Mouse (Mus musculus): Measurements from ENCODE around the gene Ccdc9. TPM values are rescaled to one million over a fixed set of nuclear protein-coding genes. Genes with fewer than 3 reads are reported as not detected.
"Not testable (repeated sequence)": the region's sequence is repeated elsewhere in the genome, so short reads cannot be mapped to it uniquely, and the experiment has no call there.

Ccdc9 gene
- polyA plus RNA-seq, 1 experiment: 35.3 TPM

DNA sequence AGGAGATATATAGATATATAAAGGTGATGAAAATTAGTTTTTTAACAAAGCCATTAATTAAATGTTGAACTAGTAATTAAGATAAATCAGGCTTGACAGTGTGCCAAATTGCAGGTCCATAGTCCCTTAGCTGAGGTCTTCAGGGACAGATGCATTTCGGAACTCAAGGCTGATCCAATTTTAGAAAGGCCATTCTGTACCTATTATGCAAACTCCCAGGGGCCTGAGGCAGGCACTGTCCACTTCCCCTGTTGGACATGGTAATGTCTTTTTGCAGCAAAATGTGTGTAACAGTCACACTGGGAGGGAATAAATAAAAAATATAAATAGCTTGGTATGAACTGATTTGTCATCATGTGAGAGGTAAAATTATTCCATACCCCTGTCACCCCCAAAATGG, 15.5 kb downstream of the Ccdc9 start:
- DNase-seq (ENCODE audit: low read depth): no peak

DNA sequence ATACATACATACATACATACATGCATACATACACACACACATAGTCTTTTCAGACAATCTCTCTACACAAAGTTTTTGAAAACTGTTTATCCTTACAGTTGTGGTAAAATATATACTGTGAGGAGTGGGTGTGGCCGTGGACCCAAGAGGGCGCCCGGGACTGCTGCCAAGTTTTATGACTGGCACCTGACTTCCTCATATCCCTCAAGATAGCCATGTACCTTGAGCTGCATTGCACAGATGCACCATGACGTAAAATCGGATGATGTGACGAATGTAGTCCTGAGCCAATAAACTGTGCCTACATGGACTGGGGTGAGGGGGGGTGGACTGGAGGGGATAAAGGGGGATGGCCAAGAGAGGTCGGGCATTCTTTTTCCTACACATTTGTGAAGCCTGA, 20.0 kb downstream of the Ccdc9 start:
- DNase-seq (ENCODE audit: low read depth): not testable (repeated sequence)

DNA sequence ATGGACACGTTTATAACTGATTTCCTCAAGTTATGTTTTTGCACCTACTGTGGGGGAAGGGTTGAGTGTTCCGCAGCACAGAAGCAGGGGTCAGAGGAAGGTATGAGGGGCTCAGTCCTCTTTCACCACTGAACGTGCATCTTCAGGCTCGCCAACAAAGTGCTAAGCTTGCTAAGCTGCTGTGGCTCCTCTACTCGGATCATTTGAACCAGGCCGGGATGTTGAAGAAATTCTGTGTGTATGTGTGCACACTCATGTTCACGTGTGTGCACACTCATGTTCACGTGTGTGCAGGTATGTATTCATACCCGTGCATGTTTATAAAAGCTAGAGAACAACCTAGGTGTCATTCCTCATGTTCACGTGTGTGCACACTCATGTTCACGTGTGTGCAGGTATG, 20.7 kb downstream of the Ccdc9 start:
- DNase-seq (ENCODE audit: low read depth): no peak

- no peak for DNase-seq (ENCODE audit: low read depth)
Measured at GRCm38 (mm10) chr7:16263843-16264242, 22.8 kb downstream of the Ccdc9 start.

DNA sequence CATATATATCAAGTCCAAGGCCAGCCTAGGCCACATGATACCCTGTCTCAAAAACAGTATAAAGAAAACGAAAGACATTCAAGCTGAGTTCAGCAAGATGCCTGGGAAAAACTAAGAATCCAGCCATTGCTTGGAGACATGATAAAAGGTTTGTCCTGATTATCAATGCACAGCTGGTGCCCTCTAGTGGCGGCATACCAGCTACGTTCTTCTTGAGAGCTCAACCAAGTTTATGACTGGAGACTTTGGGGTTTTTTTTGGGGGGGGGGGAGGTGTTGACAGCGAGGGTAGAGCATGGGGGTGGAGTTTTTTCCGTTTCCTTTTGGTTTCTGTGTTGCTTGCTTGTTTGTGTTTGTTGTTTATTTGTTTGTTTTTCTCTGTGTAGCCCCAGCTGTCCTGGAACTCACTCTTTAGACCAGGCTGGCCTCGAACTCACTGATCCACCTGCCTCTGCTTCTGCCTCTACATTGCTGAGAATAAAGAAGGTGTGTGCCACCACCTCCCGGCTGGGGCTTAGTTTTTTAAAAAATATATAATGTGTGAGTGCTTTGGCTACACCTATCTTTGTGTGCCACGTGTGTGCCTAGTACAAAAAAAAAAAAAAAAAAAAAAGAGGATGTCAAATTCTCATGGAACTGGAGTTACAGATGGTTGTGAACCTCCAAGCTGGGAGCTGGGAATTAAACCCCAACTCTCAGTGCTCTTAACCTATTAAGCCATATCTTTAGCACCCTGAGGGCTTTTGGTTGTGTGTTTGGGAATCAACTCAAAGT, 23.4 kb downstream of the Ccdc9 start:
- no peak for DNase-seq (ENCODE audit: low read depth)

DNA sequence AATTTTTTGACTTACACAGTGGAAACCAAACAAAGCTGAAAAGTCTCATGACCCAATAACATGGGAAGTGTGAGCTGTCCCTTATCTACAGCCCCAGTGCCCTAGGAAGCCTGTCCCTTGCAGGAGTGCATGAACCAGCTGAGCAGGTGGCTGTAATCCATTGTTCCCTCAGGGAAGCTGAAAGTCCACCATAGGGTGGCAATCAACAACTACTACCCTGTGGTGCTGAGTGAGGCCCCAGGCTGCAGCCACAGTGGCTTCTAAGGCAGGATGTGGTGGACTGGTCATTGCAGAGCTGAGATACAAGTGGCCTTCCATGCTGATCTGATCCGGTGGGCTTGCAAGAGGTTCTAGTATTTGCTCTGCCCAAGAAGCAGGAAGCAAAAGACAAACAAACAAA, 25.5 kb downstream of the Ccdc9 start:
- DNase-seq (ENCODE audit: low read depth): no peak

- no peak for DNase-seq (ENCODE audit: low read depth)
Measured at GRCm38 (mm10) chr7:16259110-16259590, 27.4 kb downstream of the Ccdc9 start, which contains the start of gene C5ar1. C5ar1 (minus strand) TSS chr7:16259540.

DNA sequence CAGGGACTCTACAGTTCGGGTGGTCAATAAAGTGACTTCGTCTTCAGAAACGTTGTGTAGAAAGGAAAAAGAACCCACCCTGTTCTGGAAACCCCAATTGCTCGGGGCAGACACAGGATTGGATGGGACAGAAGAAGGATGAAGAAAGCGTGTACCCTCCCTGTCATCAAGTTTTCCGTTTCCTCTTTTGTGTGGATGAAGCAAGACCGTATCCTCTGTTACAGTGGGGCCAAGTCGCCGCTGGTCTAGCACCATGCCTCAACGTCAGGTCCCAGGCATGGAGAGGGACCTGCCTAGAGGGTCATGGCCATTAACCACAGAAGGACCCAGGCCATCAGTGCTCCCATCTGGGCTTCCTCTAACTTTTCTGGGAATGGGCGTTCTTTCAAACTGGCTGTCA, 28.8 kb downstream of the Ccdc9 start:
- no peak for DNase-seq (ENCODE audit: low read depth)

GRCm38 (mm10) chr7:16255963-16256362, 30.6 kb downstream of the Ccdc9 start:
- not testable (repeated sequence) for DNase-seq (ENCODE audit: low read depth)

DNA sequence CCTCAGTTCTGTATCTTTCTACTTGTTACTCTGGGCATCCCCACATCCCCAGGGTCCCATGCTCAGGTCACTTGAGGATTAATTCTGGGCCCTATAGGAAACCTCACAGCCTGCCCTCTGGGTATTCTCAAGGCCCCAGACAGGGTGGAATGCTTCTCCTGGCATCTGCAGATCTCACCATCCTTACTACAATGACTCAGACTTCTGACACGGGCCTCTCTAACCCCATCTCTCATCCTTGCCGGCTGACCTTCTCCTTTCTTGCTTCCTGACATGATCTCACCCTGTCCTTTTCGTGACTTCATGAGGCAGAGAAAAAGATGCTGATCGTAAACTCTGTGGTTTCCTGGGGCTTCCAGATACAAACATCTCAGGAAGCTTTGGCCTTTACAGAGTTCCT, 32.4 kb downstream of the Ccdc9 start:
- no peak for DNase-seq (ENCODE audit: low read depth)

DNA sequence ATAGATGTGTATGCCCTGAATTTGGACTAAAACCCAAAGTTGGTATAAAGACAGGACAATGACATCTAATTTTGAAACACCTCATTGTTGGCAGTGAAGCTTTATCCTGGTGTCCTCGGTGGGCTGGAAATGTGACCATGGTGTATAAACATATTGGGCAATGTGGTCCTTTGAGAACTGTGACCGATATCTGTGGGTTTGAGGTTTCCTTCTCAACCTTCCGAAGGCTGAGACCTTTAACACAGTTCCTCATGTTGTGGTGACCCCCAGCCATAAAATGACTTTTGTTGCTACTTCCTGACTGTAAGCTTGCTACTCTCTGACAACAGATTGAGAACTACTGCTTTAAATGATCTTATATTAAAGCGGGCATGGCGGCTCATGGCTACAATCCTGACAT, 35.9 kb downstream of the Ccdc9 start:
- no peak for DNase-seq (ENCODE audit: low read depth)

DNA sequence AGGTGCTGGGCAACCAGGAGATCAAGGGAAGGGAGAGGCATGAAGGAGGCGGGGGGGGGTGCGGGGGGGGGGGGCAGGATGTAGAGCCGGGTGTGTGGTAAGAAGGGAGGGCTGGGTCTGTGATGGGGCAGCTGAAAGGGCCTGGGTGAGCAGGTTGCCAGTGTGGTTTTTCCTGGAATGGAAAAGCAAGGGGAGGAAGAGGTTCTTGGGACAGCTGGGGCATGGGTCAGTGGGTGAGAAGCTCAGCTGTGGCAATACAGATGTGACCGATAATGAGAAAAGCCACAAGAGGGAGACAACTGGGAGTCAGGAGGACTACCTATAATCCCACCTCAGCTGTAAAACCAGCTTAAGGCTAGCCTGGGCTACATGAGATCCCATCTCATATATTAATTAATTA, 40.6 kb downstream of the Ccdc9 start:
- no peak for DNase-seq (ENCODE audit: low read depth)

DNA sequence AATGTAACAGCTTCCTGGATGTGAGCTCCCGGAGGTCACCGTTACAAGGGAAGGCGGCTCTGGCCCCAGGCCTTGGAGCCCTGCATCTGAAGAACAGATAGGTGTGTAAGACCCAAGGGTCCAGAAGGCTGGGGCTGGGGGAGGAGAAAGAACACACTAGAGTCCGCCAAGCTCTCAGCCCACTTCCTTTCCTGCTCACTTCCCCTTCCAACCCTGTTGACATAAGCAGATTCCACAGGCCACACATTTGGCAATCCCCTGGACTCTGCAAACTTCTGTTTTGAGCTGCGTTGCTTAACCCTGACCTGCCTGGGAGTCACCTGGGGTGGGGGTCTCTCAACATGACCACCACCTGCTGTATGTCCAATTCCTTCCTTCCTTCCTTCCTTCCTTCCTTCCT, 42.5 kb downstream of the Ccdc9 start, which contains the start of gene C5ar2:
Gene C5ar2 (minus strand): TSS at position 88 of the 400 bp plus-strand sequence.
- no peak for DNase-seq (ENCODE audit: low read depth)

- DNase-seq (ENCODE audit: low read depth): no peak
Measured at GRCm38 (mm10) chr7:16242198-16242597, 44.4 kb downstream of the Ccdc9 start.

GRCm38 (mm10) chr7:16241787-16242186, 44.8 kb downstream of the Ccdc9 start:
- DNase-seq (ENCODE audit: low read depth): no peak

DNA sequence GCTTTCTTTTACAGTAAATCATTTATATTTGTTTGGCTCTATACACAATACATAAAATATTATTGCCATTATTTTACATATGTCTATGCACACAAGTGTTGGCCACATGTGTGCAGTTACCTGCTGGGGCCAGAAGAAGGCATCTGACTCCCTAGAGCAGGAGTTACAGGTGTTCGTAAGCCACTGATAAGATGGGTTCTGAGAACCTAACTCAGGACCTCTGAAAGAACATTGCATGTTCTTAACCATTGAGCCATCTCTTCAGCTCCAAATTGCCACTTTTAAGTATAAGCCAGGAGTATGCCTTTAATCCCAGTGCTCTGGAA, 45.7 kb downstream of the Ccdc9 start:
- DNase-seq (ENCODE audit: low read depth): no peak

DNA sequence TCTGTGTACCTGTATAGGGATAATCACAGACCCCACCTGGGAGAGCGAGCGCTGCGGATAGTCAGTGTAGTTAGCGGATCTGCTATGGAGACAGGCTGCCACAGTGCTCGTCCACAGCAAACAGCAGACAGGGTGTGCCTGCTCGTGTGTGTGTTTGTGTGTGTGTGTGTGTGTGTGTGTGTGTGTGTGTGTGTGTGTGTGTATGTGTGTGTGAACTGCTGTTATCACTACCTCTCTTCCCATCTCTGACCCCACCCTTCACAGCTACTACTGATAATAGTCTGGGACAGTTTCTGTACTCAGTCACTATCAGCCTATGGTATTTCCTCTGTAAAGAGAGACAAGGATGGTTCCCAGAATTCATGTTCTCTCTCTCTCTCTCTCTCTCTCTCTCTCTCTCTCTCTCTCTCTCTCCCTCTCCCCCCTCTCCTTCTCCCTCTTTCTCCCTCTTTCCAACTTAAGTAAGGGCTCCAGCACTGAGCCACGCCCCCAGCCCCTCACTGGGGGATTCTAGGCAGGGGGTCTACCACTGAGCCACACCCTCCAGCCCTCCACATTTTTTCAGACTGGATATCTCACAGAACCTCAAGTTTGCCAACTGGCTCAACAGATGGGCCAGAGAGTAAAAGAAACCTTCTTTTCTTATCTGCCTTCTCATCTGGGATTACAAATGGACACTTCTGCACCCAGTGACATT, 46.2 kb downstream of the Ccdc9 start:
- no peak for DNase-seq (ENCODE audit: low read depth)

- no peak for DNase-seq (ENCODE audit: low read depth)
Measured at GRCm38 (mm10) chr7:16239554-16239997, 47.0 kb downstream of the Ccdc9 start.

DNA sequence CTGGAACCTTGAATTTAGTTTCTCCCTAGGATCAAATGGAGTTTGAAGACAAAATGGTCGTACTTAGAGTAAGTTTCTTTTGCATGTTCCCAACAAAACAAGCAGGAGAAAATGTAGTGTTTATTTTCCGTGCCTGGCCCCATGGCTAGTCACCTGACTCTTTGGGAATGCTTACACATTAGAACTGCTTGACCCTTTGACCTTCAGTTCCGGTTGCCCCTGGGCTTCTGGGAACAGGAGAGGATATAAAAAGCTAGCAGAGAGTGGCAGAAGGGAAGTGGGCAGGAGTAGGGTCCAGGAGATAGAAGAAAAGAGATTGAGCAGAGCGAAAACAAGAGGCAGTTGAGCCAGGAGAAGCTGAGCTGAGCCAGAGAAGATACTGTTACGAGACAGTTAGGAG, 56.7 kb downstream of the Ccdc9 start:
- no peak for DNase-seq (ENCODE audit: low read depth)
